ENCODE assay signal across 19 mouse cellular contexts in the genomic region with DNA sequence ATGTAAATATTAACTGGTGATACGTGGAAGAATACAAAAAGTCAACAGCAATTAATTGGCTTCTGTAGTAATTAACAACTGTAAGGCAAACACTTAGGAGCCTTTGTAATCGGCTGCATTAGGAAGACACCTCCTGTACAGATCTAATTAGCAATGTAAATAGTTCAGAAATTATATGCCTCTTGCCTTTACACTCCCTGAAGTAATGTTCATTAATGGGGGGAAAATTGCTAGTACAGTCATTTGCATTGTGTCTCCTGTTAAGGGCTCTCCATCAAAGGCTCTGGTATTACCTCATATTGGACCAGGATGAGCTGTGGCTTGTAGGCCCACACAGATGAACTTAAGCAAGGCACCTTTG.
DNase-seq lines count a peak whose midpoint lies in the region; ATAC-seq and TF ChIP-seq lines count a peak whose summit lies in the region.
"Had no signal": no experiment of that assay in that cellular context is flagged by ENCODE, and none has a peak within 500 bp of the region (broad histone marks: within the 10 kb centered on the region; RNA-seq: fewer than 3 reads in every experiment).

No protein-coding gene starts in this region.

- no peak overlapping the region for H3K27ac ChIP-seq in midbrain, embryonic 11.5 days (ENCODE audit: low read depth, low read length)
- H3K27ac ChIP-seq in midbrain, embryonic 10.5 days (replicated peaks), result no peak overlapping the region
- H3K27ac ChIP-seq in forebrain, embryonic 13.5 days, result no peak overlapping the region
- no peak overlapping the region for H3K27ac ChIP-seq in hindbrain, embryonic 15.5 days (replicated peaks)
- H3K27ac ChIP-seq in neural tube, embryonic 14.5 days (ENCODE audit: low read depth, low read length), result no peak overlapping the region
- no peak overlapping the region for H3K27ac ChIP-seq in liver, postnatal 0 days (ENCODE audit: low read depth)
- H3K27ac ChIP-seq: gastrocnemius, adult 2 months; kidney, postnatal 0 days; limb, embryonic 13.5 days; liver, embryonic 14.5 days; macrophage; stomach, embryonic 15.5 days had no signal

- no peak overlapping the region for H3K4me3 ChIP-seq in midbrain, embryonic 11.5 days (ENCODE audit: low read depth, low read length)
- no peak overlapping the region for H3K4me3 ChIP-seq in midbrain, embryonic 10.5 days
- no peak overlapping the region for H3K4me3 ChIP-seq in forebrain, embryonic 13.5 days
- no peak overlapping the region for H3K4me3 ChIP-seq in hindbrain, embryonic 15.5 days
- H3K4me3 ChIP-seq in neural tube, embryonic 14.5 days (ENCODE audit: low read depth, low read length), result no peak overlapping the region
- H3K4me3 ChIP-seq in liver, postnatal 0 days (ENCODE audit: low read depth, low read length), result no peak overlapping the region
- H3K4me3 ChIP-seq: gastrocnemius, adult 2 months; limb, embryonic 13.5 days; stomach, embryonic 15.5 days had no signal

- no peak overlapping the region for H3K4me2 ChIP-seq in midbrain, embryonic 11.5 days
- H3K4me2 ChIP-seq in forebrain, embryonic 13.5 days, result no peak overlapping the region
- no peak overlapping the region for H3K4me2 ChIP-seq in hindbrain, embryonic 15.5 days
- H3K4me2 ChIP-seq in neural tube, embryonic 14.5 days (ENCODE audit: low read depth, low read length), result no peak overlapping the region
- no peak overlapping the region for H3K4me2 ChIP-seq in liver, postnatal 0 days (ENCODE audit: low read depth, low read length)
- H3K4me2 ChIP-seq: heart, embryonic 11.5 days; limb, embryonic 13.5 days; stomach, embryonic 15.5 days had no signal

- ATAC-seq in midbrain, embryonic 11.5 days (ENCODE audit: low FRiP score), result 0 out of 2 replicates have a peak, but pooled peaks have one; percentile 16
- peak; percentile 94 for ATAC-seq in forebrain, embryonic 13.5 days
- ATAC-seq in hindbrain, embryonic 15.5 days (ENCODE audit: low FRiP score, low read depth), result peak; percentile 63; the same call in 1 of the 2 replicates
- peak; percentile 74; the same call in 1 of the 2 replicates for ATAC-seq in neural tube, embryonic 14.5 days (ENCODE audit: low read depth)
- no peak for ATAC-seq in liver, postnatal 0 days

- no peak for TF ChIP-seq CTCF in liver, postnatal 0 days (IDR thresholded peaks at IDR 0.05; ENCODE audit: low read depth)

- DNase-seq in midbrain, embryonic 11.5 days (ENCODE audit: low spot score, missing footprints), result no peak
- no peak for DNase-seq in midbrain, embryonic 10.5 days (ENCODE audit: low spot score)
- DNase-seq in frontal cortex, postnatal 14 days (ENCODE audit: low spot score in 2 of 2), result no peak
- no peak for DNase-seq in liver, postnatal 0 days
- DNase-seq: adrenal gland, adult 2 months; gastrocnemius, adult 2 months; heart, postnatal 10 days; kidney, adult 18-20 months; layer of hippocampus, postnatal 36 days; right cerebral cortex, postnatal 25 days had no signal

- H3K4me1 ChIP-seq in midbrain, embryonic 11.5 days (ENCODE audit: control insufficient read depth, insufficient read depth, low read length), result no peaks in the 10 kb centered on the region
- no peaks in the 10 kb centered on the region for H3K4me1 ChIP-seq in midbrain, embryonic 10.5 days
- peaks cover 11% of the 10 kb centered on the region; the same call in 1 of the 2 replicates for H3K4me1 ChIP-seq in forebrain, embryonic 13.5 days
- H3K4me1 ChIP-seq in hindbrain, embryonic 15.5 days (replicated peaks), result peaks cover 9% of the 10 kb centered on the region; the same call in 1 of the 2 replicates
- H3K4me1 ChIP-seq in neural tube, embryonic 14.5 days (ENCODE audit: control insufficient read depth, insufficient read depth, low read length), result no peaks in the 10 kb centered on the region
- no peaks in the 10 kb centered on the region for H3K4me1 ChIP-seq in liver, postnatal 0 days (ENCODE audit: insufficient read depth)
- H3K4me1 ChIP-seq: limb, embryonic 13.5 days; stomach, embryonic 15.5 days had no signal

- no peaks in the 10 kb centered on the region for H3K27me3 ChIP-seq in midbrain, embryonic 11.5 days (ENCODE audit: control insufficient read depth, insufficient read depth, low read length)
- no peaks in the 10 kb centered on the region for H3K27me3 ChIP-seq in midbrain, embryonic 10.5 days (ENCODE audit: low read depth, poor library complexity, severe bottlenecking)
- H3K27me3 ChIP-seq in forebrain, embryonic 13.5 days, result peaks cover 13% of the 10 kb centered on the region
- H3K27me3 ChIP-seq in hindbrain, embryonic 15.5 days, result no peaks in the 10 kb centered on the region
- H3K27me3 ChIP-seq in neural tube, embryonic 14.5 days (ENCODE audit: control insufficient read depth, insufficient read depth, low read length), result no peaks in the 10 kb centered on the region
- H3K27me3 ChIP-seq in liver, postnatal 0 days (ENCODE audit: insufficient read depth, low read length), result no peaks in the 10 kb centered on the region
- H3K27me3 ChIP-seq: limb, embryonic 13.5 days; stomach, embryonic 15.5 days had no signal

- 78% methylated on average over 2 of the region's 2 CpGs for WGBS in midbrain, embryonic 11.5 days
- WGBS in midbrain, embryonic 10.5 days, result 80% methylated on average over 2 of the region's 2 CpGs
- 30% methylated on average over 2 of the region's 2 CpGs for WGBS in forebrain, embryonic 13.5 days
- 31% methylated on average over 2 of the region's 2 CpGs for WGBS in hindbrain, embryonic 15.5 days
- 40% methylated on average over 2 of the region's 2 CpGs for WGBS in neural tube, embryonic 14.5 days
- WGBS in liver, postnatal 0 days (ENCODE audit: insufficient replicate concordance), result 67% methylated on average over 2 of the region's 2 CpGs

- no peaks in the 10 kb centered on the region for H3K9me3 ChIP-seq in midbrain, embryonic 11.5 days (ENCODE audit: control insufficient read depth, low read length)
- no peaks in the 10 kb centered on the region; the same call in 1 of the 2 replicates for H3K9me3 ChIP-seq in midbrain, embryonic 10.5 days (replicated peaks)
- no peaks in the 10 kb centered on the region; the same call in 1 of the 2 replicates for H3K9me3 ChIP-seq in forebrain, embryonic 13.5 days (replicated peaks)
- H3K9me3 ChIP-seq in hindbrain, embryonic 15.5 days, result no peaks in the 10 kb centered on the region
- H3K9me3 ChIP-seq in neural tube, embryonic 14.5 days (ENCODE audit: control insufficient read depth, low read length), result no peaks in the 10 kb centered on the region
- 0 out of 2 replicates have a peak, but pooled peaks cover 2% of the 10 kb centered on the region for H3K9me3 ChIP-seq in liver, postnatal 0 days (ENCODE audit: low read length)
- H3K9me3 ChIP-seq: stomach, embryonic 15.5 days had no signal

- TF ChIP-seq EP300 in liver, postnatal 0 days (IDR thresholded peaks at IDR 0.05; ENCODE audit: low read depth), result no peak

- H3K9ac ChIP-seq in midbrain, embryonic 11.5 days (ENCODE audit: low read length), result no peak overlapping the region
- H3K9ac ChIP-seq in forebrain, embryonic 13.5 days, result no peak overlapping the region
- H3K9ac ChIP-seq in hindbrain, embryonic 15.5 days, result no peak overlapping the region
- no peak overlapping the region for H3K9ac ChIP-seq in neural tube, embryonic 14.5 days (replicated peaks; ENCODE audit: low read depth, low read length)
- no peak overlapping the region for H3K9ac ChIP-seq in liver, postnatal 0 days (replicated peaks)
- H3K9ac ChIP-seq: limb, embryonic 13.5 days; liver, embryonic 14.5 days; stomach, embryonic 15.5 days had no signal

- H3K36me3 ChIP-seq in midbrain, embryonic 11.5 days (ENCODE audit: control insufficient read depth, insufficient read depth, low read length), result no peaks in the 10 kb centered on the region
- H3K36me3 ChIP-seq in midbrain, embryonic 10.5 days, result no peaks in the 10 kb centered on the region
- no peaks in the 10 kb centered on the region for H3K36me3 ChIP-seq in forebrain, embryonic 13.5 days (ENCODE audit: poor library complexity, severe bottlenecking)
- no peaks in the 10 kb centered on the region for H3K36me3 ChIP-seq in hindbrain, embryonic 15.5 days
- no peaks in the 10 kb centered on the region for H3K36me3 ChIP-seq in neural tube, embryonic 14.5 days (ENCODE audit: control insufficient read depth, insufficient read depth, low read length)
- no peaks in the 10 kb centered on the region for H3K36me3 ChIP-seq in liver, postnatal 0 days (replicated peaks; ENCODE audit: insufficient read depth, low read length)
- H3K36me3 ChIP-seq: limb, embryonic 13.5 days; stomach, embryonic 15.5 days had no signal
